Mouse (Mus musculus) c-Kit-positive CD71-negative TER-119-negative erythroid progenitor cells, embryonic 14.5 days (primary cell): Measurements from ENCODE around the gene Ssc5d.
"Not testable (repeated sequence)": the region's sequence is repeated elsewhere in the genome, so short reads cannot be mapped to it uniquely, and the experiment has no call there.

ENCODE experiments used
- DNase-seq: peaks from one replicate; pipeline ENCODE4 v3.0.0-alpha.2; 2013; ENCODE audit warnings: low read depth

Gene Ssc5d

GRCm38 (mm10) chr7:4925441-4926381, at the start of gene Ssc5d:
Gene Ssc5d, plus strand, starts transcription at chr7:4925785.
- no peak for DNase-seq

- peak; percentile 89 for DNase-seq
These were observed 48.8 kb upstream of the Ssc5d start, which contains the start of gene Isoc2a for GRCm38 (mm10) chr7:4876753-4877221. Gene Isoc2a, plus strand, starts transcription at chr7:4877153.

- no peak for DNase-seq
These were observed 48.4 kb upstream of the Ssc5d start for GRCm38 (mm10) chr7:4877226-4877625.

GRCm38 (mm10) chr7:4878186-4878585, 47.4 kb upstream of the Ssc5d start:
- DNase-seq, result no peak

DNA sequence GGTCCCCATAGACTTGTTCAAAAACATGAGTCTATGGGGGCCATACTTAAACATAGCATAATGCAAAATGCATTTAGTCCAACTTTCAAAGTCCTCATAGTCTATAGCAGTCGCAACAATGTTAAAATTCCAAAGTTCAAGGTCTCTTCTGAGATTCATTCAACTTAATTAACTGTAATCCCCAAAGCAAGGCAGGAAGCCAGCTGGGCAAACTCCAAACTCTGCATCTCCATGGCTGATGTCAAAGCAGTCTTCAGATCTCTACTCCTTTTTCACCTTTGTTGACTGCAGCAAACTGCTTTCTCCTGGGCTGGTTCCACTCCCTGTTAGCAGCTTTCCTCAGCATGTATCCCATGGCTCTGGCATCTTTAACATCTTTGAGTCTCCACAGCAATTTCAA, 46.5 kb upstream of the Ssc5d start:
- not testable (repeated sequence) for DNase-seq

DNA sequence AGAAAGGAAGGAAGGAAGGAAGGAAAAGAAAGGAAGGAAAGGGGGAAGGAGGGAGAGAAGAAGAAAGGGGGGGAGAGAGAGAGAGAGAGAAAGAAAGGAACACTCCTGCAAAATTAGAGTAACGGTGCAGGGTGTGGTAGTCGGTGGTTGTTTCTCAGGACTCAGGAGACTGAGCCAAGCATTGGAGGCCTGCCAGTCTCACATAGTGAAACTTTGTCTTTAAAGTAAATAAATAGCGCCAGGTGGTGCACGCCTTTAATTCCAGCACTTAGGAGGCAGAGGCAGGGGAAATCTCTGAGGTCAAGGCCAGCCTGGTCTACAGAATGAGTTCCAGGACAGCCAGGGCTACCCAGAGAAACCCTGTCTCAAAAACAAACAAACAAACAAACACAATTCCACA, 38.9 kb upstream of the Ssc5d start:
- DNase-seq, result no peak

- no peak for DNase-seq
These were observed 30.4 kb upstream of the Ssc5d start for GRCm38 (mm10) chr7:4895186-4895585.

GRCm38 (mm10) chr7:4898851-4899648, 26.5 kb upstream of the Ssc5d start:
- no peak for DNase-seq

- DNase-seq, result no peak
These were observed 25.7 kb upstream of the Ssc5d start for GRCm38 (mm10) chr7:4899649-4900522.

- no peak for DNase-seq
These were observed 25.1 kb upstream of the Ssc5d start for GRCm38 (mm10) chr7:4900523-4900851.

- DNase-seq, result no peak
These were observed 24.4 kb upstream of the Ssc5d start for GRCm38 (mm10) chr7:4901171-4901570.

DNA sequence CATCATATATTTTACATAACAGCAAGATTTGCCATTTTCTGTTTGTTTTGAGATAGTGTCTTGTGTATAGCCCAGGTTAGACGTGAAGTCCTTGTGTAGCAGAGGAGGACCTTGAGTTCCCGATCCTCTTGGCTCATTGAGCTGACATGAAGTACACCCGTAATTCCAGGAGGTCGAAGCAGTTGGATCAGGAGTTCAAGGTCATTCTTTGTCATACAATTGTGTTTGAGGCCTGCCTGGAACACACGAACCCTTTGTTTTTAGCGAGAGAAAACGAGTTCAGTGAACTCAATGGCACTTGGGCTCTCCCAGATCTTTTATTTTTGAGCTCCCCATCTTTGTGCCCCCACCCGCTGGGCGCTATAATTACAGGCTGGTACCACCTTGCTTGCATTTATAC, 23.2 kb upstream of the Ssc5d start:
- no peak for DNase-seq

GRCm38 (mm10) chr7:4906466-4906950, 19.1 kb upstream of the Ssc5d start, which contains the start of gene Gm36210:
Gene Gm36210, minus strand, starts transcription at chr7:4906516.
- no peak for DNase-seq

DNA sequence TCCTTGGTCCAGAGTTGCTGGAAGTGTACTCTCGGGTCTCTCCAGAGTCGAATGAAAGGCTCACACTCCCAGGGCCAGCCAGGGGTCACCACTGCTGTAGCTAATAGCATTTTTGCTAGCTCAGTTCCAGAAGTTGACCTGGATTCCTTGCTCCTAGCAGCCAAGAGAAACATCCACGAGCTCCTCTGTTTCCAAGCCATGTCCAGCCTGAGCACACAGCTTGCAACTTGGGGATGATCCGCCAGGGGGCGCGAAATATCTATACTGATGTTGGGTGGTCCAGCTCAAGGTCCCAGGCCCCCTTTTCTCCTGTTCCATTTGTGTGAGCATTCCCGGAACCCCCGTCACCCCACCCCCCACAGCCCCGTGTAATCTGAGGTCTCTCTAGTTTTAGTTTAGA, 14.0 kb upstream of the Ssc5d start:
- no peak for DNase-seq

DNA sequence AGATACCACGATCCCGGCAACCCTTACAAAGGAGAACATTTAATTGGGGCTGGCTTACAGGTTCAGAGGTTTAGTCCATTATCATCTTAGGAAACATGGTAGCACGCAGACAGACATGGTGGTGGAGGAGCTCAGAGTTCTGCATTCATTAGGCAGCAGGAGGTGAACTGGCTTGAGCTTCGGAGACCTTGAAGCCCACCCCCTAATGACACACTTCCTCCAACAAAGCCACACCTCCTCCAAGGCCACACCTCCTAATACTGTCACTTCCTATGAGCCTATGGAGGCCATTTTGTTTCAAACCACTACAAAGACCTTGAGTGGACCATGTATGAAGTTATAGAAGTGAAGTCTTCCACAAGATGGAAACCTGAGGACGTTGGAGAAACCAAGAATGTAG, 13.3 kb upstream of the Ssc5d start:
- DNase-seq, result no peak

DNA sequence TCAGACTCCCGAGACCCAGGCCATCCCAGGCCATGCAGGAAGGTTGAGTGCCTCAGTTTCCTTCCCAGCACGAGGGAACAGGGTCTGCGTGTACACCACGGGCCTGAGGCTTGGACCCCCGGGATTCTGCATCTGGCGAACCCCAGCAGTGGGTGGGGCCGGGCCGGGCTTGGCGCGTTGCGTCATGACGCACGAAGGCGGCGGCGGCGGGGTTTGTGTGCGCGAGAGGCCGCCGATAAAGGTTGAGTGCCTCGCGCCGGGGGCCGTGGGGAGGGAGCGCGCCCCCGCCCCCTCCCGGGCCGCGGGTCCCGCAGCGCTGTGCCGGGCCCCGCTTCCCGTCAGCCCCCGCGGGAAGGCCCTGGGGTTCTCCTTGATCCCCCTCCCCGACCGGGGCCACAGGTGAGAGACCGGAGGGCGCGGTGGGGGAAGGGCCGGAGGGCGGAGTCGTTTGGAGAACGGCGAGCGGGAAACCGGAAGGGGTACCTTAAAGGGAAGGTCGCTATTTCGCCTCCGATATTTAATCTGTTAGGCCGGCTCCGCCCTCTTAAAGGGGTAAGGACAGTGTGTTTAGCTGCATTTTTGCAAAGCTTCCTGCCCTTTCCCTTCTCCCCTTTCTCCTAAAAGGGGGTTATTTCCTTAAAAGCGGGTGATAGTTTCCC, 10.4 kb upstream of the Ssc5d start, which contains the start of gene Zfp628:
Gene Zfp628, plus strand, starts transcription at position 211 of the 659 bp plus-strand sequence.
- peak; percentile 95 for DNase-seq

DNA sequence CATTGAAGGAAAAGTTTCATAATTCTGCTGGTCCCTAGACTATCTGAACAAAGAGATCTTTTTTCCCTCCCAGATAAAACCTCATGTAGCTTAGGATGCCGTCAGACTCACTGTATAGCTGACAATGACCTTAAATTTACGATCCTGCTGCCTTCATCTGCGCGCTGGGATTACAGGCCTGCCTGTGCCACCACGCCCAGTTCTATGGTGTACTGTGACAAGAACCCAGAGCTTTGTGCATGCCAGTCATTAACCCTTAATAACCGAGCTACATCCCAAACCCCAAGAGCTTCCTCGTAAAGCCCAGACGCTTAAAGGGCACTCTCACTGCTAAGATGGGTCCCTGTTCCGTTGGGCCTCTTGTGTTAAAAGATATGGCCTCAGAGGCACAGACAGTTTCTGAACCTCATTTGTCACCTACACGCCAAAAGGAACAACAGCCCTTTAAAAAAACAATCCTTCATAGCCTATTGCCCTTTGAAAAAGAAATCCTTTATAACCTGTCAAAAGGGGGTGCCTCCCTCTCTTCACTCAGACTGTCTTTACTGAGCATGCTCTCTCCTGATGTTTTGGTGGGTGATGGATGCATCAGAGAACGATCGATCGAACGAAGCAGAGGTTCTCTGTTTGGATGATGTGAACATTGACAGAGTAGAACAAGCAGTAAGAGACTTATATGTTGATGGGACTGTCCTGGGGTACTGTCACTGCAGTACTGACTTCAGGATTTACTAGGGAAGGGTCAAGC, 9.7 kb upstream of the Ssc5d start:
- no peak for DNase-seq

DNA sequence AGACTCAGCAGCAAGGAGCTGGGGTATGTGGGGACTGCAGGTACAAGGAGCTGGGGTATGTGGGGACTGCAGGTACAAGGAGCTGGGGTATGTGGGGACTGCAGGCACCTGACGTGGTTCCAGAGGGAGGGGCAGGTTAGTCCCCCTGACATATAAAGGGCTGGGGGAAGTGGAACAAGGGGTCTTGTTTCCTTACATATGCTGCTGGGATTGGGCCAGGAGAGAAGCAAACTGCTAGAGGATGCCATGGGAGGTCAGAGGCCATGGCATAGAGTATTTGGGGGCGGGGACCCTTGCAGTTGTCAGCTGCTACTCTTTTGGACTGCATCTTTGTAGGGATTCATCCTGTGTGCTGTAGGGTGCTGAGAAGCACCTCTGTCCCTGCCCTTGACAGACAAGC, 8.1 kb upstream of the Ssc5d start:
- DNase-seq, result no peak

GRCm38 (mm10) chr7:4918681-4919080, 6.9 kb upstream of the Ssc5d start:
- no peak for DNase-seq

- DNase-seq, result no peak
These were observed 6.5 kb upstream of the Ssc5d start for GRCm38 (mm10) chr7:4919096-4919495.
